Mouse (Mus musculus): ENCODE results near the gene Sirt2. TPM values are rescaled to one million over a fixed set of nuclear protein-coding genes. Genes with fewer than 3 reads are reported as not detected.
A peak's percentile ranks its signal among the peaks of the same experiment; 100 is the strongest.

Sirt2 gene
- polyA plus RNA-seq, 1 experiment: 47.6 TPM

DNA sequence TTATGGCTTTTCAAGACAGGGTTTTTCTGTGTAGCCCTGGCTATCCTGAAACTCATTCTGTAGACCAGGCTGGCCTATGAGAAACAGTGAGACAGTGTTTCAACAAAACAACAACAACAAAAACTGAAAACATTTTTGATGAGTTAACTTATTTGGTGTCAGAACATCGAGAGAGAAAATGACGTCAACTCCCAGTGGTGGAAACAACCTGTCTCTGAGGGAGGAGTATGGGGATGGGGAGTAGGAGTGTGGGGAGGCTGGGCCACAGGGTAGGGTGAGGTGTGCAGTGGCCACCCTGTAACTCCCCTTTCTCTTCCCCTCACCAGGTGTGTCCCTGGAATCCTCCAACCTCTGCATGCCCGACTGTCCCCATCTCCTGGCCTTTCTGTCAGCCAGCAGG is 28.0 kb downstream of the Sirt2 start:
- WGBS: 70% methylated on average over 3 of the region's 3 CpGs
- Histone ChIP-seq H3K36me3 (ENCODE audit: control insufficient read depth, insufficient read depth, low read length) (no peaks in the 10 kb centered on the region; the same call in 1 of the 2 replicates), H3K27me3 (ENCODE audit: control insufficient read depth, insufficient read depth, low read length) (no peaks in the 10 kb centered on the region), H3K4me3 (ENCODE audit: low read depth, low read length) (no peak overlapping the region), H3K4me1 (ENCODE audit: control insufficient read depth, insufficient read depth, insufficient read length, low read length) (peaks cover 10% of the 10 kb centered on the region), H3K27ac (ENCODE audit: insufficient read depth, low read depth, low read length) (no peak overlapping the region)
- TF ChIP-seq POLR2A (IDR thresholded peaks at IDR 0.05; ENCODE audit: low read depth, low read length) (no peak), CTCF (IDR thresholded peaks at IDR 0.05; ENCODE audit: extremely low read depth, insufficient read length, insufficient replicate concordance, low read depth, low read length) (no peak)

DNA sequence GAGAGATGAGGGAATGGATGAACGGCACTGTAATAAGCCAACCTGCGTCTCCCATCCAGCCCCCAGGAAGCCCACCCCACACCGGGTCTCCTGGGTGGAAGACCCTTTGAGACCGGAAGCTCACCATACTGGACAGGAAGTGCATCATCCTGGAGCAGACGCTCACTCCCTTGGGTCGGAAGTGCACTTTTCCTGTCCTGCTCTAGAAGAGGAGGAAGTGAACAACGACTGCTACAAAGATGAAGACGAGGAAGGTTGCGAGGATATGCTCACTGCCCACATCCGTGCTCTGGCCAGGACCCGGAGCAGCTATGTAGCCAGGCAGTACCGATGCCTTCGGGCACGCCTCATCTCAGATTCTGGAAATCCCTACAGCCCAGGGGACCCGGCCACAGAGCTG is 29.3 kb downstream of the Sirt2 start:
- H3K4me3 ChIP-seq (ENCODE audit: low read depth, low read length): peak overlapping the region; percentile 40
- no peaks in the 10 kb centered on the region; the same call in 1 of the 2 replicates for H3K36me3 ChIP-seq (ENCODE audit: control insufficient read depth, insufficient read depth, low read length)
- H3K27me3 ChIP-seq (ENCODE audit: control insufficient read depth, insufficient read depth, low read length): no peaks in the 10 kb centered on the region
- H3K4me1 ChIP-seq (ENCODE audit: control insufficient read depth, insufficient read depth, insufficient read length, low read length): peaks cover 5% of the 10 kb centered on the region
- WGBS: 66% methylated on average over 15 of the region's 15 CpGs
- H3K27ac ChIP-seq (ENCODE audit: insufficient read depth, low read depth, low read length): peak overlapping the region; percentile 34
- TF ChIP-seq POLR2A (IDR thresholded peaks at IDR 0.05; ENCODE audit: low read depth, low read length) (no peak), CTCF (IDR thresholded peaks at IDR 0.05; ENCODE audit: extremely low read depth, insufficient read length, insufficient replicate concordance, low read depth, low read length) (no peak)

DNA sequence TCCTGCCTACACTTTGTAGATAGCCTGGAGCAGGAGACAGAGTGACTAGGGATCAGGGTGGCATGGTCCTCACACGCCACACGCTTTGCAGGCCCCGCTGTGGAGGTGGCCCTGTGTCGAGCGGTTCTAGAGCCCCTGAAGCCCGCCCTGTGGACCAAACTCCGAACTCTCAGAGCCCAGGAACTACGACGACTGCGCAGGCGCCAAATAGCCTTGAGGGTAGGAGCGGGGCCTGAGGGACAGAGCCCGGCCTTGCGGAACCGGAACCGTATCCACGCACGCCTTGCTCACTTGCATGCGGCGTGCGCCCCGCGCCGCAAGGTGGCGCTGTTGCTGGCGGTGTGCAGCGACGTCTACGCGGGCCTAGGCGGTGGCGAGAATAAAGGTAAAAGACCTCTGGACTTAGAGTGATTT is 30.0 kb downstream of the Sirt2 start:
- peaks cover 7% of the 10 kb centered on the region for H3K4me1 ChIP-seq (ENCODE audit: control insufficient read depth, insufficient read depth, insufficient read length, low read length)
- peak overlapping the region; percentile 34 for H3K27ac ChIP-seq (ENCODE audit: insufficient read depth, low read depth, low read length)
- H3K4me3 ChIP-seq (ENCODE audit: low read depth, low read length): peak overlapping the region; percentile 47
- WGBS: 8% methylated on average over 32 of the region's 32 CpGs
- H3K36me3 ChIP-seq (ENCODE audit: control insufficient read depth, insufficient read depth, low read length): no peaks in the 10 kb centered on the region; the same call in 1 of the 2 replicates
- no peaks in the 10 kb centered on the region for H3K27me3 ChIP-seq (ENCODE audit: control insufficient read depth, insufficient read depth, low read length)
- TF ChIP-seq CTCF (IDR thresholded peaks at IDR 0.05; ENCODE audit: extremely low read depth, insufficient read length, insufficient replicate concordance, low read depth, low read length) (peak; percentile 97), POLR2A (IDR thresholded peaks at IDR 0.05; ENCODE audit: low read depth, low read length) (no peak; the same call in 1 of the 2 replicates)

DNA sequence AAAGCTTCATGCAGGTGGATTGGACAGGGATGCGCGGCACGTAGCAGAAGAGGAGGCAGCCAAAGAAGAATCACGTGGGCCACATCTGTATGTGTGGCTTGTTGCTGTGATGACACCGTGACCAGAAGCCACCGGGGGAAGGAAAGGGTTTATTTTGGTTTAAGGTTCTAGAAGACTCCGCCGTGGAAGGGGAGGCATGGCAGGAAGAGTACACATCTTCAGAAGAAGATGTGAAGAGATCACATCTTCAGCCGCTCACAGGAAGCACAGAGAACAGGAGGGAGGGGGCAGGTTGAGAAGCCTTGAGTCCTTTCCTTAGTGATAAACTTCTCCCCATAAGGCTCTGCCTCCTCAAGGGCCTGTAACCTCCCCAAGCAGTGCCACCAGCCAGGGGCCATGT is 33.5 kb downstream of the Sirt2 start:
- 93% methylated on average over 9 of the region's 9 CpGs for WGBS
- peaks cover 29% of the 10 kb centered on the region for H3K4me1 ChIP-seq (ENCODE audit: control insufficient read depth, insufficient read depth, insufficient read length, low read length)
- TF ChIP-seq POLR2A (IDR thresholded peaks at IDR 0.05; ENCODE audit: low read depth, low read length) (no peak), CTCF (IDR thresholded peaks at IDR 0.05; ENCODE audit: extremely low read depth, insufficient read length, insufficient replicate concordance, low read depth, low read length) (no peak)
- H3K27me3 ChIP-seq (ENCODE audit: control insufficient read depth, insufficient read depth, low read length): no peaks in the 10 kb centered on the region
- no peak overlapping the region for H3K4me3 ChIP-seq (ENCODE audit: low read depth, low read length)
- no peak overlapping the region for H3K27ac ChIP-seq (ENCODE audit: insufficient read depth, low read depth, low read length)
- H3K36me3 ChIP-seq (ENCODE audit: control insufficient read depth, insufficient read depth, low read length): no peaks in the 10 kb centered on the region; the same call in 1 of the 2 replicates

DNA sequence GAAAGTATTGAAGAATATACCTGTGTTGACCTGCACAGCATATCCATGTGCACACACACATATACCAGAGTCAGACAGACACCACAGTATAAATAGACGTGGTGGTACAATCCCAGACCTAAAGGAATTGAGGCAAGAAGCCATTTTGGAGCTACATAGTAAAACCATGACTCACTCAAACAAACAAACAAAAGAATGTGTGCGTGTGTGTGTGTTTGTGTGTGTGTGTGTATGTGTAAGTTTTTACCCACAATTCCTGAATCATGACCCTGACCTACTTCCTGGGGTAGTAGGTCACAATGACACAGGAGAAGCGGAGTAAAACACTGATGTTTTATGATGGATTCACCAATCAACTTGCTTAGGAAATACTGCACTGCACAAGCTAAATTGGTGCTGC is 34.9 kb downstream of the Sirt2 start:
- TF ChIP-seq POLR2A (IDR thresholded peaks at IDR 0.05; ENCODE audit: low read depth, low read length) (no peak), CTCF (IDR thresholded peaks at IDR 0.05; ENCODE audit: extremely low read depth, insufficient read length, insufficient replicate concordance, low read depth, low read length) (no peak)
- peaks cover 26% of the 10 kb centered on the region for H3K4me1 ChIP-seq (ENCODE audit: control insufficient read depth, insufficient read depth, insufficient read length, low read length)
- H3K27ac ChIP-seq (ENCODE audit: insufficient read depth, low read depth, low read length): peak overlapping the region; percentile 96
- no peaks in the 10 kb centered on the region; the same call in 1 of the 2 replicates for H3K36me3 ChIP-seq (ENCODE audit: control insufficient read depth, insufficient read depth, low read length)
- no peaks in the 10 kb centered on the region for H3K27me3 ChIP-seq (ENCODE audit: control insufficient read depth, insufficient read depth, low read length)
- H3K4me3 ChIP-seq (ENCODE audit: low read depth, low read length): no peak overlapping the region
- WGBS: 23% methylated on average over 3 of the region's 3 CpGs

DNA sequence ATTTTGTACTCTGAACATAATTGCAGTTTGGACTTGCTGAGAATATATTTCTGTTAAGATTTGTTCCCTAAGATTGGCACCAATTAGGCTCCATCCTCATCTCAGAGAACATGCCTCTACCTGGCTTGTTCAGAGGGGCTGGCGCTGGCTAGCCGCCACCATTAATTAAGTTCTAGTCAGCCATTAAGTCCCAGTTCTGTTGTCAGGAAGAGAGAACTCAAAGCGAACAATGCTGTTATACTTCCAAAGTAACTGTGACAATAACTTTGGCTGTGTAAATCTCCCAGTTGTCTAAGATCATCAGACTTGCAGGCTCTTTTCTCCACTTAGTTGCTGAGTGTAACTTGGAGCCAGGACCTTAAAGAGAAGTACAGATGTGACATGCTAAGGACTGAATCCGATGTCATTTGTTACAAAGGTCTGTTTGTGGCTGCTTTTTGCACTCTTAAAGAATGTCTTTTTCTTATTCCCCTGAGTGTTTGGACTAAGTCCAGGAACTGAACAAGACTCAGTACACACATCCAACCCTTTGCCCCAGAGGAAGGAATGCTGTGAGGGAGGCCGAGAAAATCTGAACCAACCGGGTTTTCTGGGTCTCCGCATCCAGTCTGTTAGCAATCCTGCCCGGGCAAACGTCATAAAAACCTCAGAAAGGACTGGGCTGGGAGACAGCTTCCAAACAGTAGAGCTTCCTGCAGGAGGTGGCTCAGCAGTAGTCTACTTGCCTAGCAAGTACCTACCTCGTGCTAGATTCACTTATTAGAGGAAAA is 35.6 kb downstream of the Sirt2 start:
- Histone ChIP-seq H3K27ac (ENCODE audit: insufficient read depth, low read depth, low read length) (peak overlapping the region; percentile 96), H3K36me3 (ENCODE audit: control insufficient read depth, insufficient read depth, low read length) (no peaks in the 10 kb centered on the region; the same call in 1 of the 2 replicates), H3K4me1 (ENCODE audit: control insufficient read depth, insufficient read depth, insufficient read length, low read length) (peaks cover 24% of the 10 kb centered on the region; the same call in 1 of the 2 replicates), H3K4me3 (ENCODE audit: low read depth, low read length) (no peak overlapping the region), H3K27me3 (ENCODE audit: control insufficient read depth, insufficient read depth, low read length) (no peaks in the 10 kb centered on the region)
- TF ChIP-seq CTCF (IDR thresholded peaks at IDR 0.05; ENCODE audit: extremely low read depth, insufficient read length, insufficient replicate concordance, low read depth, low read length) (peak; percentile 20; the same call in 1 of the 2 replicates), POLR2A (IDR thresholded peaks at IDR 0.05; ENCODE audit: low read depth, low read length) (no peak)
- WGBS: 10% methylated on average over 10 of the region's 10 CpGs

DNA sequence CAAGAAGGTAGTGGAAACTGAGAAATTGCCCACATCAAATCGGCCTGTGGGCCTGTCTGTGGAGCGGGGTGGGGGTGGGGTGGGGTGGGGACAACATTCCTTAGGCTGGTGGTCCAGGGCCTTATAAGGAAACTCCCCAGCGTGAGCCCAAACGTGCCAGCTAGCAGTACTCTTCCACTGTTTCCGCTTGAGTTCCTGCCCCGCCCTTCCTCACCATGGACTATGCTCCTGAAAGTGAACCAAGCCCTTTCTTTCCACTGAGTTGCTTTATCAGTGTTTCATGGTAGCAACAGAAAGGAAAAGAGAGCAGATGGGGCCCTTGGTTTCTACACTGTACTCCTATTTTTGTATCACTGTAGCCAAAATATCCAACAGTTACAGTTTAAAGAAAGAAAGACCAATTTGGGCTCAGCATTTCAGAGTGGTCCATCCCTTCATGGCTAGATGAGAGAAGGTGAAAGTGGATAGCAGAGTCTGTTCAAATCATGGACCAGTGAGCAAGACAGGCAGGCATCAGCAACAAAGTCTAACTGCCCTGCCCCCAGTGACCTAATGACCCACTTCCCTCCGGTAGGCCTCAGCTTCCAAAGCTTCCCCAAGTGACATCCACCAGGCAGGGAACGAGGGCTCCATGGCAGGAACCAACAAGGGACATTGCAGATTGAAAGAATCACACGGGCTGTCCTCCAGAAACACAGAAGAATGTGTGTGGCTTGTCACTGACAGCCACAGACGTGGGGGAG is 36.5 kb downstream of the Sirt2 start:
- no peak for TF ChIP-seq POLR2A (IDR thresholded peaks at IDR 0.05; ENCODE audit: low read depth, low read length)
- TF ChIP-seq CTCF (IDR thresholded peaks at IDR 0.05; ENCODE audit: extremely low read depth, insufficient read length, insufficient replicate concordance, low read depth, low read length): no peak
- peak overlapping the region; percentile 0; the same call in 1 of the 2 replicates for H3K4me3 ChIP-seq (ENCODE audit: low read depth, low read length)
- no peaks in the 10 kb centered on the region for H3K36me3 ChIP-seq (ENCODE audit: control insufficient read depth, insufficient read depth, low read length)
- H3K27me3 ChIP-seq (ENCODE audit: control insufficient read depth, insufficient read depth, low read length): no peaks in the 10 kb centered on the region
- peaks cover 28% of the 10 kb centered on the region; the same call in 1 of the 2 replicates for H3K4me1 ChIP-seq (ENCODE audit: control insufficient read depth, insufficient read depth, insufficient read length, low read length)
- H3K27ac ChIP-seq (ENCODE audit: insufficient read depth, low read depth, low read length): peak overlapping the region; percentile 96
- WGBS: 7% methylated on average over 10 of the region's 10 CpGs
